Mouse (Mus musculus): ENCODE data around the gene Prim2.
A peak's percentile ranks its signal among the peaks of the same experiment; 100 is the strongest.

Prim2 gene

DNA sequence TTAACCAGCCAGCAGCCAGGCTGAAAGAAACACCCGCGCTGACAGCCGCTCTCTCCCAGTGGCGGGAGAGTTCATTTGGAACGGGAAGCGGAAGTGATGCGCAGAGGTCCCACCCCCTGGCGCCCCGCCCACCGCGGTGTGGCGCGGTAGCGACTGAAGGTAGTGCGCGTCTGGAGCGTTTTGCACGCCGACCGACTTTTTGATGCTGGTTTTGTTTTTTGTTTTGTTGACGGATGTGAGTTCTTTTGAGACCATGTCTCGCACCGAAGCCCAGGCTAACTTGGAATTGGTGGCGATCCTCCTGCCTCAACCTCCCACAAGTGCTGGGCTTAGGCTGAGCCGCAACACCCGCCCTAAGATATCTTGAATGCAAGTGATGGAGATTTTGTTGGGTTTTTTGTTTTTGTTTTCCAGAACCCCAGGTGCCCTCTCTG is at the start of gene Prim2:
Gene Prim2 (minus strand): TSS at position 88 of the 434 bp plus-strand sequence.
- DNase-seq (ENCODE audit: extremely low read depth, insufficient read length, low spot score) = peak; percentile 92

- DNase-seq (ENCODE audit: extremely low read depth, insufficient read length, low spot score) = peak; percentile 50
These were observed 48.0 kb upstream of the Prim2 start for GRCm38 (mm10) chr1:33717636-33718035.

DNA sequence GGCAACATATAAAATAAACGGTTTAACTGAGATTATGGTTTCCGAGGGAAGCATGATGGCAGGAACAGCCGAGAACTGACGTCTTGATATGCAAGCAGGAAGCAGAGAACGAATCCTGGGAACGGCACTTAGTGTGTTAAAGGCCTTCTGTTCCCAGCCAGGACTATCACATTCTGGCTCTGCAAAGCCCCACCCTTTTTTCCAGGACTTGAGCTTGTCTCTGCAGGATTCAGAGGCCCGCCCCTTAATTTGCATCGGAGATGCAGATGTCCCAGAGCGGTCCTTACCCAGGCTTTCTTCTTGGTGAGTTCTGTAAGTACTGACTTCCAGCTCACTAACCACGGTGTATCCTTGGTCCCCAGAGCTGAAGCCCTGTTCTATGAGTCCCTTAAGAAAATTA is 45.2 kb upstream of the Prim2 start:
- no peak for DNase-seq (ENCODE audit: extremely low read depth, insufficient read length, low spot score)

DNA sequence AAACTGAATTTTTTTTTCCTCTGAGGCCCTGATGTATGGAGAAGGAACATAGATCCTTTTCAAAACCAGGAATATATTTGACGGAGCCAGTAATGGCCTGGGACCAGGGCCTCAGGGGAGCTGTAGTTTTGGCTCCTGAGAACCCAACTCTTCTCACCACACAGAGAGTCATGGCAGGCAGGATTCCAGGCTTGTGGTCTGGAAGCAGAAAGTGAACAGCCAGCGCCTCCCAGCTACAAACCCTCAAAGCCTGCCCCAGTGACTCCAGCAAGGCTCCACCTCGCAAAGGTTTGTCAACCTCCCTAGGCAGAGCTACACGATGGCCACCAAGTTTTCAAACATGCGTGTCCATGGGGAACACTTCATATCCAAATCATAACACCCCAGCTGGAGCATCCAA is 42.4 kb upstream of the Prim2 start:
- peak; percentile 54 for DNase-seq (ENCODE audit: extremely low read depth, insufficient read length, low spot score)

DNA sequence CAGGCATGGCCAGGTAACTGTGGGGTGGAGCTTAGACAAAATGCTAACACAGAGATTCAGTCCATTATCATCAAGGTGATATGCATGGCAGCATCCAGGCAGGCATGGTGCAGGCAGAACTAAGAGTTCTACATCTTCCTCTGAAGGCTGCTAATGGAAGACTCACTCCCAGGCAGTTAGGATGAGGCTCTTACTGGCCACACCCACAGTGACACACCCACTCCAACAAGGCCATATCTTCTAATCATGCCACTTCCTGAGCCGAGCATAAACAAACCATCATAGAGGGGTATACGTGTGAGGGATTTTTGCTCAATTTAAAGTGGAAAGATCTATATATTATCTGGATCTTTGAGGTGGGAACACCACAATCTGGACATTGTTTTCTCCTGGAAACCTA is 40.0 kb upstream of the Prim2 start:
- no peak for DNase-seq (ENCODE audit: extremely low read depth, insufficient read length, low spot score)

GRCm38 (mm10) chr1:33701244-33701643 is 31.6 kb upstream of the Prim2 start:
- DNase-seq (ENCODE audit: extremely low read depth, insufficient read length, low spot score) = no peak

- DNase-seq (ENCODE audit: extremely low read depth, insufficient read length, low spot score) = no peak
These were observed 26.4 kb upstream of the Prim2 start for GRCm38 (mm10) chr1:33696016-33696415.

- DNase-seq (ENCODE audit: extremely low read depth, insufficient read length, low spot score) = no peak
These were observed 24.3 kb upstream of the Prim2 start for GRCm38 (mm10) chr1:33693893-33694292.

DNA sequence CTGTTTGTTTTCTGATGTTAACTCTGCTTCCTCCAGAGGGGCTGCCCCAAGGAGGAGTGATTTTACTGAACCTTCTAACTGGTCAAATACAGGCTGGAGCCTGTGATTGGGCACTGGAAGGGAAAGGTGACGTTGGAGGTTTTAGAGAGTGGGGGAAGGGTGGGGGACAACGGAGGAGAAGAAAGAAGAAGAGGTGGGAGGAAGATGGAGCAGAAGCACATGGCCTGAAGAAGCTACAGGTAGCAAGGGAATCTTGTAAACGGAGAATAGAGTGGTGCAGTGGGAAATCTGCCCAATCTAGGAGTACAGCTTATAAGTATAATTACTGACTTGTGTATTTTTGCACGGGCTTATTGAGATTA is 20.5 kb upstream of the Prim2 start:
- DNase-seq (ENCODE audit: extremely low read depth, insufficient read length, low spot score) = no peak

GRCm38 (mm10) chr1:33689446-33690086 is 20.0 kb upstream of the Prim2 start:
- no peak for DNase-seq (ENCODE audit: extremely low read depth, insufficient read length, low spot score)

DNA sequence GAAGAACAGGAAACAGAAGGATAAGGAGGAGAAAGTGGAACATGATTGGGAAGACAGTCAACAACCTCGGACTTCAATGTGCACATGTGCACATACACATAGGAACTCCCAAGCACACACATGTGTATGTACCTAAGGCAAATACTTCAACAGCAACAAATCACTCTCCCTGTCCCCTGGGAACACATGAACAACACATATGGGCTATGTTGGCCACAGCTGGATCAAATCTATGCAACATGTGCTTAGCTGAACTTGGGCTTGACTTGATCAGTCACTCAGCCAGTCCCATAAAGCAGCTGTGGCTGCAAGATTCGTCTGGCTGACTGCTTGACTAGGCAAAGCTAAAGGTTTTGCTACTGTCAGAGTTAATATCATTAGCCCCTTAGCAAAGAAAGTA is 19.2 kb upstream of the Prim2 start:
- DNase-seq (ENCODE audit: extremely low read depth, insufficient read length, low spot score) = no peak

- DNase-seq (ENCODE audit: extremely low read depth, insufficient read length, low spot score) = no peak
These were observed 14.9 kb upstream of the Prim2 start for GRCm38 (mm10) chr1:33684459-33684858.

DNA sequence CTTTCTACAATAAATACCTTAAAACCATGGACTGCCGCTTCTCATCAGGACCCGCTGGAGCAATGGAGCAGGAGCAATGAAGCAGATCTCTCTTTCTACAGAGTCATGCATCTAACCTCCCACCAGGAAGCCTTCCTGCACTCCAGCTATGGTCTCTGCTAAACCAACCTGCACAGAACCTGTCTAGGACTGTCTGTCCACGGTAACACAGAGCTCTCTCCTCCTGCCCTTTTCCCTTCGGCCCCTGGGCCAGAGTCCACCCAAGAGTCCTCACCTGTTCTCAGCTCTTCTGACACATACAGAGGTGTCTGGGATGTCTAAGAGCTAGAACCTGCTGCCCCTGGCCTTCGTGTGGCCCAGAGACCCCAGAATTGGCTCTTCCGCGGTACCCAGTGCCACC is 11.3 kb upstream of the Prim2 start:
- no peak for DNase-seq (ENCODE audit: extremely low read depth, insufficient read length, low spot score)

DNA sequence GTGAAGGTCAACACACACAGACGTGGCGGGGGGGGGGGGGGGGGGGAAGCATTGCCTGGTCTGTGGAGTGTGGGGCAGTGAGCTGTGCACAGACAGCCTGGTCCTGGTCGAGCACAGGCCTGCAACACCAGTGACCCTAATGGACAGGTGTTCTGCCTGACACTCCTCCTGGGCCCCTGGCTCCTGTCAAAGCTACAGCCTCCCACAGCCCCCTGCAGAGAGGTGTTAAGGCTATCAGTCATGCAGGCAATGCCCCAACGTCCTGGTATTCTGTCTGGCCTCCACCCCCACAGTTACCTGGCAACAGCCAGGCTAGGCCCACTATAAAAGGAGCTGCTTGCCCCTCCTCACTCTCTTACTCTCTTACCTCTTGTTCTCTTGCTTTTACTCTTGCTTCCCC is 10.8 kb upstream of the Prim2 start:
- DNase-seq (ENCODE audit: extremely low read depth, insufficient read length, low spot score) = no peak

- DNase-seq (ENCODE audit: extremely low read depth, insufficient read length, low spot score) = peak; percentile 32
These were observed 3.8 kb upstream of the Prim2 start for GRCm38 (mm10) chr1:33673158-33673960.

DNA sequence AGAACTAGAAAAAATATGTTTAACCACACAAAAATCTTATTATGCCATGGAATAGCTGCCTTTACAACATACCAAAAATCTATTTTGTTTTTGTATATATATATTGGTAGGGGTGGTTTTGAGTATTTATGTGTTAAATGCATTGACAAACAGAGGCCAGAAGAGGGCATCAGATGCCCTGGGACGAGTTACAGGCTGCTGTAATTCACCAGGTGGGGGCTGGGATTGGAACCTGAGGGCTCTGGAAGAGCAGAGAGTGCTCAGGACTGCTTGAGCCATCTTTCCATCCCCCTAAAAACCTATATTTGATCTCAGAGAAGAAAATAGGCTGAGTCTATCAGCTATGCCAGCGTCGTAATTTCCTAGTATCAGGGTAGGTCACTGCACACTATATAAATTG is 2.9 kb upstream of the Prim2 start:
- peak; percentile 30 for DNase-seq (ENCODE audit: extremely low read depth, insufficient read length, low spot score)

DNA sequence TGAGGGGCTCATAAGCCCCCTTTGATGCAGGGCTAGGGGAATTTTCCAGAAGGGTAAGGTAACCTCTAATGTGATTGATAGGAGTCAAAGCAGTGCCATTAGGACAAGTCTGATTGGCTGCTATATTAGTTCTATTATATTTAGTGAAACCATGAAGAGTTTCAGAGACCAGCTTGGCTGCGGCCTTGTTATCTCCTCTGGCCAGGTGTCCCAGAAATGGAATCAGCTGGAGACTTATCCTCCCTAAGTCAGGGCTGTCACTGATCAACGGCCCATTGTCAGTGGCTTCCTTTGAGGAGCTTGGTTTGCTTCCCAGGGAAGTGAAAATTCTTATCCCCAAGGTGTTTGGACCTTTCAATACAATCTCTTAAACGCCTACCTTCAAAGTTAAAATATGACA is 2.5 kb upstream of the Prim2 start:
- DNase-seq (ENCODE audit: extremely low read depth, insufficient read length, low spot score) = no peak

GRCm38 (mm10) chr1:33671441-33671840 is 1.8 kb upstream of the Prim2 start:
- no peak for DNase-seq (ENCODE audit: extremely low read depth, insufficient read length, low spot score)

- DNase-seq (ENCODE audit: extremely low read depth, insufficient read length, low spot score) = peak; percentile 90
These were observed 595 bp upstream of the Prim2 start for GRCm38 (mm10) chr1:33670164-33670616.

DNA sequence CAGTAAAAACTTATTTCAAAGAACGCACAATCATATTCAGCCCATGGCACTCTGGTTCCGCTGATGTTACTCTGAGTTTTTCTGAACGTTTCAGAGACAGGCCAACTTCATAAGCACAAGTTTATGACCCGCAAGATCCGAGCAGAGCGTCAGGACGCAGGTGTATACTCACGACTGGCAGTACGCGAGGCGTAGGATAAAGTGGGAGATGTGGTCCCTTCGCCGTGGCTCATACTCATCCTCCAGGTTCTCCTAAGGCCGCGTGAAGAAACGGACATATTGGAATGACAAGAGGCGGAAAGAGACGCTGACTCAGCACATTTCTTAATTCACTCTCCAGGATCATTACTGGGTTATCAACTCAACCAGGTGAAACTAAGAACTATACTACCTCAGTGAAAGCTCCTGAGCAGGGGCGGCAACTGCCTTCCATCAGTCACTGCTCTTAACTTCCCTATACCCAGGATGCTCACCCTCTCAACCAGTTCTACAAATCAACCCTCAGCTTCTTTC is 5.9 kb downstream of the Prim2 start:
- DNase-seq (ENCODE audit: extremely low read depth, insufficient read length, low spot score) = no peak

DNA sequence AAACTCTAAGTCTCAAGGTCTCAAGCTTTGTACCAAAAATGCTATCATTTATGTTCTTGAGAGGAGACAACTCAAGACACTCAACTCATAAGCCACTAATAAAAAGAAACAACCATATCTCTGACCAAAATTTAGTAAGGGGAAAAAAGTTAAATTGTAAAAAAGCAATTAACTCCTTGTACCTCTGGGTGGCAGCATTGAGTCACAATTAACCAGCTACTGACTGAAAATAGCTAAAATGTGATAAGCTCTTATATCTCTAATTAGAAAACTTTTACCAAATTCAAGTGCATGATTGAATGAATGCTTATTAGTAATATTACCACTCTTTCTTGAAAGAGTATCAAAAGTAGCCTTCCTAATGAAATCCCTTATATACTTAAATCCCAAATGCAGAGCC is 6.4 kb downstream of the Prim2 start:
- DNase-seq (ENCODE audit: extremely low read depth, insufficient read length, low spot score) = no peak

GRCm38 (mm10) chr1:33658302-33658701 is 11.3 kb downstream of the Prim2 start:
- DNase-seq (ENCODE audit: extremely low read depth, insufficient read length, low spot score) = no peak

Measured in 3134 (cell line).